Mouse (Mus musculus) heart, embryonic 14.5 days (tissue): ENCODE measurements around the gene Kansl1. TPM values are rescaled to one million over a fixed set of nuclear protein-coding genes. Genes with fewer than 3 reads are reported as not detected.

Experiments
- ATAC-seq: fragments of 200-750 bp; cut with Nextera tagmentation; 2 replicates; pipeline ENCODE4 v1.8.0; 2017; ENCODE audit warnings: low read depth, moderate TSS enrichment; ENCODE audit not compliant: insufficient number of reproducible peaks, insufficient read depth, low FRiP score
- H3K27ac ChIP-seq, 2 experiments: fragments of 200-500 bp in 1 of 2; fragments of 300-500 bp in 1 of 2; sonication (generic) in 1 of 2; replicated peaks in 1 of 2; 2 replicates each; pipeline ENCODE4 v1.5.1; 2012 to 2014; ENCODE audit warnings: low read depth in 2 of 2, low read length in 2 of 2, control low read depth in 1 of 2, mild to moderate bottlenecking in 1 of 2, mixed read lengths in 1 of 2; ENCODE audit not compliant: control insufficient read depth in 1 of 2, insufficient read depth in 1 of 2
- H3K27me3 ChIP-seq: fragments of 300-500 bp; sonication (generic); 2 replicates; pipeline ENCODE4 v1.6.1; 2014; ENCODE audit warnings: mild to moderate bottlenecking, low read length, control low read depth; ENCODE audit not compliant: control insufficient read depth, insufficient read depth
- H3K36me3 ChIP-seq: fragments of 300-500 bp; sonication (generic); 2 replicates; pipeline ENCODE4 v1.6.1; 2014; ENCODE audit warnings: mild to moderate bottlenecking, control low read depth, low read length, mixed read lengths; ENCODE audit not compliant: control insufficient read depth, insufficient read depth
- H3K4me1 ChIP-seq, 2 experiments: fragments of 200-500 bp in 1 of 2; fragments of 300-500 bp in 1 of 2; sonication (generic) in 1 of 2; 2 replicates each; pipeline ENCODE4 v1.6.1; 2012 to 2014; ENCODE audit warnings: low read length in 2 of 2, control low read depth in 1 of 2, mixed read lengths in 1 of 2; ENCODE audit not compliant: control insufficient read depth in 2 of 2, insufficient read depth in 2 of 2
- H3K4me2 ChIP-seq: fragments of 300-500 bp; sonication (generic); 2 replicates; pipeline ENCODE4 v1.6.1; 2014; ENCODE audit warnings: mild to moderate bottlenecking, low read length
- H3K4me3 ChIP-seq, 2 experiments: fragments of 200-500 bp in 1 of 2; fragments of 300-500 bp in 1 of 2; sonication (generic) in 1 of 2; 2 replicates each; pipeline ENCODE4 v1.5.1; 2012 to 2014; ENCODE audit warnings: low read length in 2 of 2, mild to moderate bottlenecking in 2 of 2, control low read depth in 1 of 2, low read depth in 1 of 2, moderate library complexity in 1 of 2; ENCODE audit not compliant: control insufficient read depth in 1 of 2, insufficient read depth in 1 of 2
- H3K9ac ChIP-seq: fragments of 300-500 bp; sonication (generic); 2 replicates; pipeline ENCODE4 v1.6.1; 2014; ENCODE audit warnings: mild to moderate bottlenecking, low read length
- H3K9me3 ChIP-seq: fragments of 300-500 bp; sonication (generic); 2 replicates; pipeline ENCODE4 v1.6.1; 2016; ENCODE audit warnings: low read length, control low read depth; ENCODE audit not compliant: control insufficient read depth
- WGBS: fragments of 180-500 bp; shearing (Covaris S2); extraction: QIAGEN DNeasy Blood & Tissue Kit; methylation state at CpG from one replicate; pipeline ENCODE4 v1.1.7; 2014; 5-methylcytosine and 5-hydroxymethylcytosine counted together
- polyA plus RNA-seq: library from polyadenylated mRNA; unstranded; fragments of >200 nt; fragmentation: Nextera tagmentation; extraction: Ambion mirVana; gene quantifications from 2 replicates; pipeline ENCODE4 v1.2.1, GENCODE M21; 2014

Kansl1 gene
- polyA plus RNA-seq, 1 experiment from 2014 or later, result 16.5 TPM

- 1% methylated on average over 24 of the region's 24 CpGs for WGBS
- no peaks in the 10 kb centered on the region for H3K36me3 ChIP-seq
- H3K4me2 ChIP-seq, result peak overlapping the region; percentile 90
- peak; percentile 64 for ATAC-seq
- H3K27ac ChIP-seq, result peak overlapping the region; percentile 34 to 70
- peak overlapping the region; percentile 77 for H3K9ac ChIP-seq
- peaks cover 0 to 5% of the 10 kb centered on the region in 2 experiments; a peak in 1 of 4 replicates for H3K4me1 ChIP-seq
- H3K4me3 ChIP-seq, result peak overlapping the region; percentile 55 to 64
- no peaks in the 10 kb centered on the region for H3K9me3 ChIP-seq
- no peaks in the 10 kb centered on the region for H3K27me3 ChIP-seq
Observed at GRCm38 (mm10) chr11:104318940-104319781, 149.5 kb downstream of the Kansl1 start.

DNA sequence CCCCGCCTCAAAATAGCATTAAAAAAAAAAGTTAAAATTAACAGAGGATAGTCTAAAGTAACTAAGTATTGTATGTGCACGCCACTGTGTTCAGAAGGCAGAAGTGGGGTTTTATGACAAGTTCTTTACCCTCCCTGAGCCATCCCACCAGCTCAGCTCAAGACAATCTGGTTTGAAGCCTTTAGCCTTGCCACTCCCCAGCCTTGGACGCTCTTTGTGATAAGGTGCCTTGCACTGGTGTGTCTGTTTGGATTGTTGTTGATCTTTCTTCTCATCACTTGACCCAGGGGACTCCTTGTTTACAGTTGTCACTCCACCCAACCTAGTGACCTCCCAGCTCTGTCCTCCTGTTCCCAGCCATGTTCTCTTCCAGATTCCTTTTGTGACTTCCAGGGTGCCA is 151.0 kb downstream of the Kansl1 start:
- H3K9me3 ChIP-seq, result no peaks in the 10 kb centered on the region
- ATAC-seq, result no peak
- H3K36me3 ChIP-seq, result no peaks in the 10 kb centered on the region
- no peak overlapping the region for H3K4me2 ChIP-seq
- no peak overlapping the region for H3K9ac ChIP-seq
- H3K27ac ChIP-seq, result no peak overlapping the region
- no peaks in the 10 kb centered on the region for H3K27me3 ChIP-seq
- 65% methylated on average over 3 of the region's 3 CpGs for WGBS
- H3K4me3 ChIP-seq, result no peak overlapping the region
- H3K4me1 ChIP-seq, result peaks cover 0 to 5% of the 10 kb centered on the region in 2 experiments; a peak in 1 of 4 replicates

- no peak overlapping the region for H3K4me2 ChIP-seq
- H3K4me3 ChIP-seq, result no peak overlapping the region
- H3K27ac ChIP-seq, result 0 out of 4 replicates have a peak overlapping the region, but pooled peaks have one; percentile 6 to 31
- H3K36me3 ChIP-seq, result no peaks in the 10 kb centered on the region
- WGBS, result 62% methylated on average over 16 of the region's 16 CpGs
- no peak overlapping the region for H3K9ac ChIP-seq
- no peak for ATAC-seq
- H3K9me3 ChIP-seq, result no peaks in the 10 kb centered on the region
- H3K4me1 ChIP-seq, result peaks cover 0 to 5% of the 10 kb centered on the region in 2 experiments; a peak in 1 of 4 replicates
- no peaks in the 10 kb centered on the region for H3K27me3 ChIP-seq
Observed at GRCm38 (mm10) chr11:104316685-104317400, 151.8 kb downstream of the Kansl1 start.

DNA sequence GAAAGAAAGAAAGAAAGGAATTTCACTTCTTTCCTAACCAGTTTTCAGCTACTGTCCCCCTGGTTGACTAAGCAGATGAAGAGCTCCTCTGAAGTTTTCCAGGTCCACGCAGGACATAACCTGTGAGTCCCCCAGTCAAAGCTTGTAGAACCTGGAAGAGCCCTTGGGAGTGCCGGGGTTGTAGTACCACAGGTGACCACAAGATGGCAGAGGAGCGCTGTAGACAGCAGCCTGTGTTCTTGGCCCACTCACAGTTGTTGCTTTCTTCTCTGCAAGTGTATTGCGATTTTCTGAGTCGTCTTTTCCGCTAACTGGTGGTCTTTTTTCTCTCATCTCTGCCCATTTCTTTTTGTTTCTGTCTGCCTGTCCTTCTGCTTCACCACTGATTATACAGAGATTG is 153.0 kb downstream of the Kansl1 start:
- no peak overlapping the region for H3K9ac ChIP-seq

DNA sequence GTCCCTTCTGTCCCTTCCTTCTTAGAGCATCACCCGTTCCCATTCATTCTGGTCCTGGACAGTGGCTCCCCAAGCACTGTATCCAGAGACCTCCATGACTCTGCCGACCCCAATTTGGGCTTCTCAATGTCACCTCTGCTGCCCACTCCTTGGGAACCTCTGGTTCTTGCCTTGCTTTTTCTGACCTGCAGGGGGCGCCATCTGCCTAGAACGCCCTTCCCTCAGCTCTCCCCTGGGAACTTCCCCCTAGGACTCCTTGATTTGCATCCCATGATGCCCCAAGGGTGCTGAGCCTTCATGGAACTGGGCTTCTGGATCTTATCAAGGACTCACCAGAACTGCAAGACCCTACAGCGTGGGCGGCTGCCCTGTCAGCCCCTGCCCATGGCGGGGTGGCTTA is 157.0 kb downstream of the Kansl1 start:
- Histone ChIP-seq H3K9ac (no peak overlapping the region), H3K36me3 (no peaks in the 10 kb centered on the region), H3K4me3 (no peak overlapping the region), H3K9me3 (no peaks in the 10 kb centered on the region), H3K27me3 (peaks cover 27% of the 10 kb centered on the region), H3K27ac (no peak overlapping the region), H3K4me1 (peaks cover 0 to 5% of the 10 kb centered on the region in 2 experiments; a peak in 1 of 4 replicates), H3K4me2 (no peak overlapping the region)
- WGBS, result 62% methylated on average over 7 of the region's 7 CpGs
- ATAC-seq, result no peak

More for the DNA sequence above, 153.0 kb downstream of the Kansl1 start:
- Histone ChIP-seq H3K9me3 (no peaks in the 10 kb centered on the region), H3K4me1 (peaks cover 0 to 5% of the 10 kb centered on the region in 2 experiments; a peak in 1 of 4 replicates), H3K27ac (no peak overlapping the region), H3K27me3 (peaks cover 7% of the 10 kb centered on the region), H3K4me3 (no peak overlapping the region), H3K4me2 (no peak overlapping the region), H3K36me3 (no peaks in the 10 kb centered on the region)
- no peak for ATAC-seq
- WGBS, result 2% methylated on average over 6 of the region's 6 CpGs

GRCm38 (mm10) chr11:104310226-104310887 is 158.3 kb downstream of the Kansl1 start:
- no peaks in the 10 kb centered on the region for H3K36me3 ChIP-seq
- peaks cover 0 to 5% of the 10 kb centered on the region in 2 experiments; a peak in 1 of 4 replicates for H3K4me1 ChIP-seq
- H3K27ac ChIP-seq, result no peak overlapping the region
- H3K27me3 ChIP-seq, result peaks cover 27% of the 10 kb centered on the region
- no peak overlapping the region for H3K9ac ChIP-seq
- WGBS, result 10% methylated on average over 23 of the region's 23 CpGs
- no peak overlapping the region for H3K4me3 ChIP-seq
- H3K9me3 ChIP-seq, result no peaks in the 10 kb centered on the region
- peak; percentile 15; the same call in 1 of the 2 replicates for ATAC-seq
- peak overlapping the region; percentile 40; the same call in 1 of the 2 replicates for H3K4me2 ChIP-seq
